8 mouse cellular contexts compared by ENCODE assay signal in the genomic region with DNA sequence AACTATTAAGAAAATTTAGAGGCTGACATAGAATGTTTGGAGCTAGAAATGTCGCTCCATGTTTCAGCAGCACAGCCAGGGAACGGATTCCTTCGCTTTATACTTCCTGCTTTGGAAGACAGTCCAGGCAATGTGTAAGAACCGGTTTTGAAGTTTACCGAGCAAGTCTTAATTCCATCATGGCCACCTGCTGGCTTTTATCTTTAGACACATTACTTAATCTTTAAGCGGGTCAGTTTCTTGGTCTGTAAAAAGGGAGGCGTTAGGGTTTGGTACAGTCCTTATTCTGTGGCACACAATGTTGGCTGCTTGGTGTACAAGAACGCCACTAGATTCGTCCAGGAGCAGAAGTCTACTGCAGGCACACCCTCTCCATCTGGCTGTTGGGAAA. TPM values are rescaled to one million over a fixed set of nuclear protein-coding genes. Genes with fewer than 3 reads are reported as not detected.
DNase-seq lines count a peak whose midpoint lies in the region; ATAC-seq and TF ChIP-seq lines count a peak whose summit lies in the region.

No protein-coding gene starts in this region.

- H3K4me3 ChIP-seq in heart, adult 2 months: peak overlapping the region; percentile 61
- peak overlapping the region; percentile 11; the same call in 1 of the 2 replicates for H3K4me3 ChIP-seq in ES-Bruce4 (ENCODE audit: low read depth, low read length)
- peak overlapping the region; percentile 80 for H3K4me3 ChIP-seq in forebrain, embryonic 16.5 days (replicated peaks; ENCODE audit: low read length)
- H3K4me3 ChIP-seq in liver, embryonic 15.5 days (replicated peaks): peak overlapping the region; percentile 80

- 0 out of 2 replicates have a peak, but pooled peaks have one; percentile 6 for TF ChIP-seq POLR2A in heart, adult 2 months (IDR thresholded peaks at IDR 0.05; ENCODE audit: insufficient read depth, low read depth, low read length)
- no peak for TF ChIP-seq POLR2A in ES-Bruce4 (IDR thresholded peaks at IDR 0.05; ENCODE audit: insufficient read depth, low read length)

- no peak for TF ChIP-seq CTCF in heart, adult 2 months (IDR thresholded peaks at IDR 0.05)
- TF ChIP-seq CTCF in ES-Bruce4 (IDR thresholded peaks at IDR 0.05; ENCODE audit: low read depth, low read length): no peak

- peak overlapping the region; percentile 98 for H3K27ac ChIP-seq in heart, adult 2 months
- H3K27ac ChIP-seq in ES-Bruce4 (ENCODE audit: insufficient read depth, low read length): no peak overlapping the region
- no peak overlapping the region for H3K27ac ChIP-seq in forebrain, embryonic 16.5 days (ENCODE audit: low read length)
- no peak overlapping the region; the same call in 1 of the 2 replicates for H3K27ac ChIP-seq in liver, embryonic 15.5 days (replicated peaks)

- H3K9ac ChIP-seq in heart, adult 2 months (ENCODE audit: low read depth, low read length): peak overlapping the region; percentile 17; the same call in 1 of the 2 replicates
- 0 out of 2 replicates have a peak overlapping the region, but pooled peaks have one; percentile 30 for H3K9ac ChIP-seq in ES-Bruce4 (ENCODE audit: low read depth, poor library complexity, severe bottlenecking)
- H3K9ac ChIP-seq in forebrain, embryonic 16.5 days (replicated peaks; ENCODE audit: low read depth, low read length): peak overlapping the region; percentile 97
- H3K9ac ChIP-seq in liver, embryonic 15.5 days: peak overlapping the region; percentile 83; the same call in 1 of the 2 replicates

- whole genome bisulfite sequencing in heart, adult 2 months: 20% methylated on average over 9 of the region's 9 CpGs
- WGBS in forebrain, embryonic 16.5 days: 19% methylated on average over 9 of the region's 9 CpGs
- WGBS in liver, embryonic 15.5 days (ENCODE audit: insufficient replicate concordance): 26% methylated on average over 9 of the region's 9 CpGs

- no peak; the same call in 1 of the 2 replicates for ATAC-seq in forebrain, embryonic 16.5 days
- ATAC-seq in liver, embryonic 15.5 days (ENCODE audit: insufficient read depth): no peak

- H3K4me2 ChIP-seq in forebrain, embryonic 16.5 days (ENCODE audit: low read length): peak overlapping the region; percentile 52
- peak overlapping the region; percentile 86 for H3K4me2 ChIP-seq in liver, embryonic 15.5 days

- H3K79me2 ChIP-seq in heart, adult 2 months (replicated peaks; ENCODE audit: control insufficient read depth, insufficient read depth, low read length): no peaks in the 10 kb centered on the region

- no peak for TF ChIP-seq EP300 in heart, adult 2 months (IDR thresholded peaks at IDR 0.05; ENCODE audit: insufficient read depth, low read depth, low read length)
- TF ChIP-seq EP300 in ES-Bruce4 (IDR thresholded peaks at IDR 0.05; ENCODE audit: insufficient read depth, low read depth, low read length): no peak

- intact Hi-C loops in heart, adult 2 months (cut with DNase I): loop anchor here (5.0 kb wide), 1 partner anchor 371 kb away; no protein-coding TSS in a partner anchor
- intact Hi-C loops in heart, postnatal 14 days (cut with DNase I): loop anchor here (5.0 kb wide), 2 partner anchors 311 to 506 kb away; no protein-coding TSS in a partner anchor

- no peak for DNase-seq in heart, adult 2 months
- no peak for DNase-seq in heart, postnatal 14 days
- no peak for DNase-seq in urinary bladder, postnatal 36 days (ENCODE audit: low spot score in 2 of 2)
- DNase-seq in right cerebral cortex, postnatal 10 days (ENCODE audit: low spot score in 2 of 2): no peak
- no peak for DNase-seq in adrenal gland, adult (ENCODE audit: inconsistent age in 2 of 2, low spot score in 1 of 2)

- peaks cover 1% of the 10 kb centered on the region for H3K4me1 ChIP-seq in heart, adult 2 months (ENCODE audit: control insufficient read depth, insufficient read depth, low read length)
- no peaks in the 10 kb centered on the region for H3K4me1 ChIP-seq in ES-Bruce4 (ENCODE audit: control insufficient read depth, insufficient read depth, low read length)
- peaks cover 13% of the 10 kb centered on the region for H3K4me1 ChIP-seq in forebrain, embryonic 16.5 days (replicated peaks; ENCODE audit: control insufficient read depth, insufficient read depth, low read length)
- H3K4me1 ChIP-seq in liver, embryonic 15.5 days (replicated peaks): peaks cover 13% of the 10 kb centered on the region

- no peaks in the 10 kb centered on the region for H3K9me3 ChIP-seq in ES-Bruce4 (replicated peaks; ENCODE audit: control insufficient read depth, insufficient read depth, low read length, poor library complexity, severe bottlenecking)
- no peaks in the 10 kb centered on the region for H3K9me3 ChIP-seq in forebrain, embryonic 16.5 days (ENCODE audit: control insufficient read depth, low read length)
- no peaks in the 10 kb centered on the region for H3K9me3 ChIP-seq in liver, embryonic 15.5 days (replicated peaks)

- H3K27me3 ChIP-seq in heart, adult 2 months (ENCODE audit: control insufficient read depth, insufficient read depth, low read length): no peaks in the 10 kb centered on the region
- H3K27me3 ChIP-seq in ES-Bruce4 (ENCODE audit: control insufficient read depth, insufficient read depth, low read length, poor library complexity, severe bottlenecking): no peaks in the 10 kb centered on the region
- H3K27me3 ChIP-seq in forebrain, embryonic 16.5 days (replicated peaks; ENCODE audit: control insufficient read depth, insufficient read depth, low read length): no peaks in the 10 kb centered on the region
- no peaks in the 10 kb centered on the region for H3K27me3 ChIP-seq in liver, embryonic 15.5 days

- no peaks in the 10 kb centered on the region for H3K36me3 ChIP-seq in heart, adult 2 months (ENCODE audit: control insufficient read depth, insufficient read depth, low read length)
- H3K36me3 ChIP-seq in ES-Bruce4 (ENCODE audit: control insufficient read depth, insufficient read depth, low read length, poor library complexity, severe bottlenecking): no peaks in the 10 kb centered on the region
- no peaks in the 10 kb centered on the region; the same call in 1 of the 2 replicates for H3K36me3 ChIP-seq in forebrain, embryonic 16.5 days (ENCODE audit: control insufficient read depth, insufficient read depth)
- no peaks in the 10 kb centered on the region for H3K36me3 ChIP-seq in liver, embryonic 15.5 days (replicated peaks)

RNA-seq across cellular contexts. Expression of gene Wdr41, which starts 0.3 kb away (rescaled TPM):
- 10 to 100 TPM; 16.7 to 18.3 TPM for total RNA-seq in heart, adult 2 months (2021)
- 12.4 and 21.9 TPM in 2 replicates for polyA plus RNA-seq in heart, adult 2 months (2012; rRNA removed)
- total RNA-seq in heart, postnatal 14 days (2021): 10 to 100 TPM; 16.1 to 17.4 TPM
- polyA plus RNA-seq in ES-Bruce4 (2011; ENCODE audit: insufficient read depth, insufficient read length, low read depth, missing spikeins): 13.4 and 14.1 TPM in 2 replicates
- polyA plus RNA-seq in forebrain, embryonic 16.5 days (2015; fragmentation: Nextera tagmentation; extraction: Ambion mirVana): 27.4 and 28.2 TPM in 2 replicates
- 5.6 and 6.8 TPM in 2 replicates for polyA plus RNA-seq in liver, embryonic 15.5 days (2015; fragmentation: Nextera tagmentation; extraction: Ambion mirVana)

Comparison
In these comparisons a context has a peak if more than half of its experiments do, and no peak if none do; other contexts are left out.
1. H3K4me3 ChIP-seq: peak in every context shown above with its lines; median percentile 80 in forebrain, embryonic 16.5 days; 80 in liver, embryonic 15.5 days; 61 in heart, adult 2 months; 11 in ES-Bruce4.
2. H3K9ac ChIP-seq: peak in every context shown above with its lines; median percentile 97 in forebrain, embryonic 16.5 days; 83 in liver, embryonic 15.5 days; 30 in ES-Bruce4; 17 in heart, adult 2 months.